Mouse (Mus musculus) erythroid progenitor cell, adult 5-6 weeks (primary cell): ENCODE results near the gene Ephb4. TPM values are rescaled to one million over a fixed set of nuclear protein-coding genes. Genes with fewer than 3 reads are reported as not detected.

Source experiments
- ATAC-seq: replicated peaks from 2 replicates; pipeline ENCODE4 v1.8.0; 2016; ENCODE audit warnings: moderate number of reproducible peaks, mild to moderate bottlenecking, moderate TSS enrichment, inconsistent platforms; ENCODE audit not compliant: poor library complexity, low FRiP score, severe bottlenecking
- total RNA-seq, 2 experiments: library from RNA; stranded (forward) in 1 of 2; stranded (reverse) in 1 of 2; fragments of 150-400 nt in 1 of 2; fragments of 186-747, 209-891 nt in 1 of 2; gene quantifications; 2 replicates each; pipeline versions ENCODE4 v1.2.3 to v1.2.4; 2015 to 2017; ENCODE audit warnings: low replicate concordance in 2 of 2

The Ephb4 gene
- total RNA-seq, 2 experiments from 2014 or later = 0.42 TPM; not detected in 1

- peak; percentile 89 for ATAC-seq
Measured at GRCm38 (mm10) chr5:137333512-137334174, 16.3 kb upstream of the Ephb4 start, which contains the start of gene Slc12a9. Slc12a9 (minus strand) TSS chr5:137333597.

- ATAC-seq = no peak
Measured at GRCm38 (mm10) chr5:137334317-137334716, 15.6 kb upstream of the Ephb4 start.

GRCm38 (mm10) chr5:137335066-137335465 lies 14.8 kb upstream of the Ephb4 start:
- ATAC-seq = no peak

- no peak for ATAC-seq
Measured at GRCm38 (mm10) chr5:137337190-137337589, 12.7 kb upstream of the Ephb4 start.

GRCm38 (mm10) chr5:137338256-137338655 lies 11.7 kb upstream of the Ephb4 start:
- peak; percentile 86 for ATAC-seq

- ATAC-seq = no peak
Measured at GRCm38 (mm10) chr5:137338663-137339289, 11.1 kb upstream of the Ephb4 start.

- ATAC-seq = peak; percentile 36; the same call in 1 of the 2 replicates
Measured at GRCm38 (mm10) chr5:137339290-137339979, 10.5 kb upstream of the Ephb4 start.

GRCm38 (mm10) chr5:137340222-137340621 lies 9.7 kb upstream of the Ephb4 start:
- ATAC-seq = no peak

GRCm38 (mm10) chr5:137342407-137343012 lies 7.4 kb upstream of the Ephb4 start:
- no peak for ATAC-seq

- no peak for ATAC-seq
Measured at GRCm38 (mm10) chr5:137343412-137343811, 6.5 kb upstream of the Ephb4 start.

- ATAC-seq = no peak
Measured at GRCm38 (mm10) chr5:137343869-137344268, 6.0 kb upstream of the Ephb4 start.

- no peak for ATAC-seq
Measured at GRCm38 (mm10) chr5:137345821-137346220, 4.1 kb upstream of the Ephb4 start.

- no peak for ATAC-seq
Measured at GRCm38 (mm10) chr5:137346388-137346787, 3.5 kb upstream of the Ephb4 start.

- ATAC-seq = no peak
Measured at GRCm38 (mm10) chr5:137346983-137347382, 2.9 kb upstream of the Ephb4 start.

- ATAC-seq = no peak
Measured at GRCm38 (mm10) chr5:137347856-137348255, 2.1 kb upstream of the Ephb4 start.

GRCm38 (mm10) chr5:137348482-137349383 lies 1.2 kb upstream of the Ephb4 start:
- ATAC-seq = no peak

- ATAC-seq = no peak
Measured at GRCm38 (mm10) chr5:137350205-137351057, 522 bp downstream of the Ephb4 start.

- ATAC-seq = no peak
Measured at GRCm38 (mm10) chr5:137351058-137351380, 1.1 kb downstream of the Ephb4 start.

GRCm38 (mm10) chr5:137351394-137351793 lies 1.5 kb downstream of the Ephb4 start:
- no peak for ATAC-seq
